Mouse (Mus musculus) forebrain, embryonic 15.5 days (tissue): ENCODE measurements around the gene Ddrgk1. TPM values are rescaled to one million over a fixed set of nuclear protein-coding genes. Genes with fewer than 3 reads are reported as not detected.

ENCODE experiments used
- ATAC-seq: fragments of 200-750 bp; cut with Nextera tagmentation; replicated peaks from 2 replicates; pipeline ENCODE4 v1.8.0; 2017; ENCODE audit warnings: mild to moderate bottlenecking, moderate TSS enrichment, moderate library complexity
- H3K27ac ChIP-seq: fragments of 300-500 bp; sonication (generic); replicated peaks from 2 replicates; pipeline ENCODE4 v1.5.1; 2015; ENCODE audit warnings: mild to moderate bottlenecking, inconsistent platforms
- H3K27me3 ChIP-seq: fragments of 300-500 bp; sonication (generic); 2 replicates; pipeline ENCODE4 v1.6.1; 2015; ENCODE audit warnings: inconsistent platforms
- H3K36me3 ChIP-seq: fragments of 300-500 bp; sonication (generic); 2 replicates; pipeline ENCODE4 v1.6.1; 2015; ENCODE audit warnings: mild to moderate bottlenecking, inconsistent platforms
- H3K4me1 ChIP-seq: fragments of 300-500 bp; sonication (generic); 2 replicates; pipeline ENCODE4 v1.6.1; 2015; ENCODE audit warnings: inconsistent platforms
- H3K4me2 ChIP-seq: fragments of 300-500 bp; sonication (generic); replicated peaks from 2 replicates; pipeline ENCODE4 v1.6.1; 2015; ENCODE audit warnings: mild to moderate bottlenecking, inconsistent platforms
- H3K4me3 ChIP-seq: fragments of 300-500 bp; sonication (generic); 2 replicates; pipeline ENCODE4 v1.5.1; 2015; ENCODE audit warnings: mild to moderate bottlenecking, inconsistent platforms
- H3K9ac ChIP-seq: fragments of 300-500 bp; sonication (generic); replicated peaks from 2 replicates; pipeline ENCODE4 v1.6.1; 2015; ENCODE audit warnings: mild to moderate bottlenecking, inconsistent platforms
- H3K9me3 ChIP-seq: fragments of 300-500 bp; sonication (generic); 2 replicates; pipeline ENCODE4 v1.6.1; 2016; ENCODE audit warnings: inconsistent platforms
- WGBS: fragments of 180-500 bp; shearing (Covaris S2); methylation state at CpG from one replicate; pipeline ENCODE4 v1.1.7; 2015; ENCODE audit warnings: mixed read lengths; 5-methylcytosine and 5-hydroxymethylcytosine counted together
- polyA plus RNA-seq: library from polyadenylated mRNA; unstranded; fragments of >200 nt; fragmentation: Nextera tagmentation; extraction: Ambion mirVana; gene quantifications from 2 replicates; pipeline ENCODE4 v1.2.1, GENCODE M21; 2015

The Ddrgk1 gene
- polyA plus RNA-seq: 57.4 and 63.4 TPM in 2 replicates

GRCm38 (mm10) chr2:130664102-130664701 lies at the start of gene Ddrgk1:
Ddrgk1 (minus strand) TSS chr2:130664659.
- peak within 1 kb of the TSS; percentile 89 for H3K9ac ChIP-seq
- H3K4me3 ChIP-seq: peak within 1 kb of the TSS; percentile 72
- ATAC-seq: peak; percentile 97
- H3K36me3 ChIP-seq: peaks cover 20% of the 10 kb centered on the region
- peaks cover 36% of the 10 kb centered on the region for H3K4me1 ChIP-seq
- no peaks in the 10 kb centered on the region for H3K27me3 ChIP-seq
- peak within 1 kb of the TSS; percentile 99 for H3K27ac ChIP-seq
- under 1% methylated on average over 40 of the region's 40 CpGs for WGBS
- no peaks in the 10 kb centered on the region for H3K9me3 ChIP-seq
- peak within 1 kb of the TSS; percentile 80 for H3K4me2 ChIP-seq

- no peak overlapping the region for H3K4me3 ChIP-seq
- H3K4me2 ChIP-seq: no peak overlapping the region
- WGBS: 65% methylated on average over 10 of the region's 10 CpGs
- H3K4me1 ChIP-seq: peaks cover 4% of the 10 kb centered on the region; the same call in 1 of the 2 replicates
- H3K36me3 ChIP-seq: peaks cover 49% of the 10 kb centered on the region
- ATAC-seq: no peak
- no peaks in the 10 kb centered on the region for H3K27me3 ChIP-seq
- no peak overlapping the region for H3K27ac ChIP-seq
- no peak overlapping the region for H3K9ac ChIP-seq
- H3K9me3 ChIP-seq: no peaks in the 10 kb centered on the region
These were observed 42.6 kb upstream of the Ddrgk1 start for GRCm38 (mm10) chr2:130707057-130707456.

- no peak for ATAC-seq
- Histone ChIP-seq H3K27ac (no peak overlapping the region), H3K4me2 (no peak overlapping the region), H3K9me3 (no peaks in the 10 kb centered on the region), H3K4me3 (no peak overlapping the region), H3K36me3 (peaks cover 44% of the 10 kb centered on the region), H3K9ac (no peak overlapping the region), H3K27me3 (no peaks in the 10 kb centered on the region), H3K4me1 (peaks cover 4% of the 10 kb centered on the region; the same call in 1 of the 2 replicates)
- WGBS: 78% methylated on average over 4 of the region's 4 CpGs
These were observed 42.1 kb upstream of the Ddrgk1 start for GRCm38 (mm10) chr2:130706602-130707001.

GRCm38 (mm10) chr2:130705178-130705577 lies 40.7 kb upstream of the Ddrgk1 start:
- Histone ChIP-seq H3K4me2 (no peak overlapping the region), H3K4me3 (no peak overlapping the region), H3K27ac (no peak overlapping the region), H3K9ac (no peak overlapping the region), H3K27me3 (no peaks in the 10 kb centered on the region), H3K4me1 (peaks cover 4% of the 10 kb centered on the region; the same call in 1 of the 2 replicates), H3K9me3 (no peaks in the 10 kb centered on the region), H3K36me3 (peaks cover 31% of the 10 kb centered on the region)
- 68% methylated on average over 6 of the region's 6 CpGs for WGBS
- no peak for ATAC-seq

- Histone ChIP-seq H3K4me1 (peaks cover 4% of the 10 kb centered on the region; the same call in 1 of the 2 replicates), H3K9me3 (no peaks in the 10 kb centered on the region), H3K4me2 (no peak overlapping the region), H3K36me3 (peaks cover 24% of the 10 kb centered on the region), H3K27me3 (no peaks in the 10 kb centered on the region), H3K9ac (no peak overlapping the region), H3K27ac (no peak overlapping the region; the same call in 1 of the 2 replicates), H3K4me3 (no peak overlapping the region)
- 66% methylated on average over 9 of the region's 9 CpGs for WGBS
- ATAC-seq: peak; percentile 60
These were observed 39.9 kb upstream of the Ddrgk1 start for GRCm38 (mm10) chr2:130704040-130705001.

- peak overlapping the region; percentile 49 for H3K4me3 ChIP-seq
- peaks cover 19% of the 10 kb centered on the region for H3K4me1 ChIP-seq
- no peaks in the 10 kb centered on the region for H3K36me3 ChIP-seq
- ATAC-seq: peak; percentile 65
- 0% methylated on average over 14 of the region's 14 CpGs for WGBS
- no peak overlapping the region for H3K27ac ChIP-seq
- no peaks in the 10 kb centered on the region for H3K9me3 ChIP-seq
- H3K27me3 ChIP-seq: peaks cover 22% of the 10 kb centered on the region
- H3K4me2 ChIP-seq: peak overlapping the region; percentile 100
- H3K9ac ChIP-seq: peak overlapping the region; percentile 52
These were observed 33.4 kb upstream of the Ddrgk1 start for GRCm38 (mm10) chr2:130697821-130698266.

- Histone ChIP-seq H3K4me2 (peak within 1 kb of the TSS; percentile 100), H3K9ac (peak within 1 kb of the TSS; percentile 52), H3K27ac (no peak within 1 kb of the TSS), H3K27me3 (peaks cover 22% of the 10 kb centered on the region), H3K4me1 (peaks cover 19% of the 10 kb centered on the region), H3K36me3 (no peaks in the 10 kb centered on the region), H3K9me3 (no peaks in the 10 kb centered on the region), H3K4me3 (peak within 1 kb of the TSS; percentile 49)
- WGBS: under 1% methylated on average over 64 of the region's 65 CpGs
- ATAC-seq: peak; percentile 59
These were observed 32.8 kb upstream of the Ddrgk1 start, which contains the start of gene Slc4a11 for GRCm38 (mm10) chr2:130697153-130697810. Slc4a11 (minus strand) TSS chr2:130697519.

GRCm38 (mm10) chr2:130696700-130697152 lies 32.3 kb upstream of the Ddrgk1 start:
- Histone ChIP-seq H3K9ac (peak overlapping the region; percentile 52), H3K9me3 (no peaks in the 10 kb centered on the region), H3K27ac (no peak overlapping the region), H3K4me3 (peak overlapping the region; percentile 49), H3K27me3 (peaks cover 22% of the 10 kb centered on the region), H3K4me2 (peak overlapping the region; percentile 100), H3K4me1 (peaks cover 19% of the 10 kb centered on the region), H3K36me3 (no peaks in the 10 kb centered on the region)
- peak; percentile 21 for ATAC-seq
- 1% methylated on average over 31 of the region's 31 CpGs for WGBS

GRCm38 (mm10) chr2:130693563-130693962 lies 29.1 kb upstream of the Ddrgk1 start:
- Histone ChIP-seq H3K27me3 (peaks cover 20% of the 10 kb centered on the region), H3K36me3 (no peaks in the 10 kb centered on the region), H3K9me3 (no peaks in the 10 kb centered on the region), H3K4me2 (no peak overlapping the region), H3K27ac (no peak overlapping the region), H3K9ac (no peak overlapping the region), H3K4me3 (no peak overlapping the region), H3K4me1 (peaks cover 19% of the 10 kb centered on the region)
- 36% methylated on average over 3 of the region's 3 CpGs for WGBS
- no peak for ATAC-seq

GRCm38 (mm10) chr2:130689011-130689410 lies 24.6 kb upstream of the Ddrgk1 start:
- Histone ChIP-seq H3K9ac (no peak overlapping the region), H3K4me3 (no peak overlapping the region), H3K36me3 (peaks cover 9% of the 10 kb centered on the region; the same call in 1 of the 2 replicates), H3K4me1 (no peaks in the 10 kb centered on the region), H3K9me3 (no peaks in the 10 kb centered on the region), H3K27ac (no peak overlapping the region), H3K4me2 (no peak overlapping the region), H3K27me3 (no peaks in the 10 kb centered on the region)
- no peak for ATAC-seq
- 77% methylated on average over 2 of the region's 2 CpGs for WGBS

- no peak overlapping the region for H3K4me3 ChIP-seq
- no peak overlapping the region for H3K9ac ChIP-seq
- WGBS: 87% methylated on average over 9 of the region's 9 CpGs
- H3K4me1 ChIP-seq: no peaks in the 10 kb centered on the region
- no peaks in the 10 kb centered on the region for H3K27me3 ChIP-seq
- no peak for ATAC-seq
- no peak overlapping the region for H3K4me2 ChIP-seq
- peaks cover 34% of the 10 kb centered on the region for H3K36me3 ChIP-seq
- H3K27ac ChIP-seq: no peak overlapping the region
- H3K9me3 ChIP-seq: no peaks in the 10 kb centered on the region
These were observed 21.0 kb upstream of the Ddrgk1 start for GRCm38 (mm10) chr2:130685426-130685825.
